12 mouse cellular contexts compared by ENCODE assay signal in the genomic region with DNA sequence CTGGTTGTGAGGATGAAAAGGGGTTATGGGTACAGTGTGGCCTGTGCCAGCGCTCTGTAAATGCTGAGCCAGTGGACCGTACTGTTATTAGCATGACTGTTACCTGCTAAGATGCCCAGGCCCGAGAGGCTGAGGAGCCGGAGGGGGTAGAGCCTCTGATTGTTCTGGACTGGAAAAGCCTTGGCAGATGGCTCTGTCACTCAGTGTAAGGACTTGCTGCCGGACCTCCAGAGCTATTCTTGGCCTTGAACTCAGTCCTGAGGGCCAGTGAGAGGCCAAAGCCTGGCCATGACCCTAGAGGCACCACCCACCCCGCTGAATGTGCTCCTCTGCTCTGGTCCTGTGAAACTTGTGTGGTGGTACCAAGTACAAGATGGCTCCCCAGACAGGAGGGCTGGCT.
"Had no signal": no experiment of that assay in that cellular context is flagged by ENCODE, and none has a peak within 500 bp of the region (broad histone marks: within the 10 kb centered on the region; RNA-seq: fewer than 3 reads in every experiment).

No protein-coding gene starts in this region.

- DNase-seq: lung, adult 18-20 months; lung, embryonic 14.5 days; lung, postnatal 14 days; lung, postnatal 36 days; right cerebral cortex, postnatal 14 days; right cerebral cortex, postnatal 4 days; spleen, adult 18-20 months; thymus, adult 18-20 months; thymus, postnatal 14 days; thymus, postnatal 36 days had no signal

- ATAC-seq: midbrain, embryonic 13.5 days; midbrain, embryonic 15.5 days had no signal
